Mouse (Mus musculus) liver, postnatal 0 days (tissue): ENCODE data around the gene Cep128. TPM values are rescaled to one million over a fixed set of nuclear protein-coding genes. Genes with fewer than 3 reads are reported as not detected.

ENCODE experiments used
- ATAC-seq: fragments of 200-750 bp; cut with Nextera tagmentation; 2 replicates; pipeline ENCODE4 v1.8.0; 2017; ENCODE audit warnings: mild to moderate bottlenecking, moderate library complexity
- DNase-seq: peaks from one replicate; pipeline ENCODE4 v3.0.0-alpha.2; 2016
- H3K27ac ChIP-seq: fragments of 300-500 bp; sonication (generic); 2 replicates; pipeline ENCODE4 v1.5.1; 2014; ENCODE audit warnings: antibody characterized with exemption, moderate library complexity, mild to moderate bottlenecking, low read depth
- H3K27me3 ChIP-seq: fragments of 300-500 bp; sonication (generic); 2 replicates; pipeline ENCODE4 v1.6.1; 2014; ENCODE audit warnings: low read length, control low read depth, mixed read lengths; ENCODE audit not compliant: insufficient read depth
- H3K36me3 ChIP-seq: fragments of 300-500 bp; sonication (generic); replicated peaks from 2 replicates; pipeline ENCODE4 v1.6.1; 2014; ENCODE audit warnings: mild to moderate bottlenecking, control low read depth, low read length, moderate library complexity, mixed read lengths; ENCODE audit not compliant: insufficient read depth
- H3K4me1 ChIP-seq: fragments of 300-500 bp; sonication (generic); 2 replicates; pipeline ENCODE4 v1.6.1; 2014; ENCODE audit warnings: antibody characterized with exemption, mild to moderate bottlenecking, control low read depth; ENCODE audit not compliant: insufficient read depth
- H3K4me2 ChIP-seq: fragments of 300-500 bp; sonication (generic); 2 replicates; pipeline ENCODE4 v1.6.1; 2014; ENCODE audit warnings: low read depth, mild to moderate bottlenecking, low read length, moderate library complexity, mixed read lengths
- H3K4me3 ChIP-seq: fragments of 300-500 bp; sonication (generic); 2 replicates; pipeline ENCODE4 v1.5.1; 2014; ENCODE audit warnings: low read depth, low read length
- H3K9ac ChIP-seq: fragments of 300-500 bp; sonication (generic); replicated peaks from 2 replicates; pipeline ENCODE4 v1.6.1; 2014; ENCODE audit warnings: mild to moderate bottlenecking, moderate library complexity
- H3K9me3 ChIP-seq: fragments of 300-500 bp; sonication (generic); 2 replicates; pipeline ENCODE4 v1.6.1; 2016; ENCODE audit warnings: mild to moderate bottlenecking, control low read depth, low read length, mixed read lengths
- CTCF ChIP-seq: sonication (generic); IDR thresholded peaks from 2 replicates; pipeline ENCODE4 v1.5.1; 2016; ENCODE audit warnings: antibody characterized with exemption, low read depth
- EP300 ChIP-seq: IDR thresholded peaks from 2 replicates; pipeline ENCODE4 v1.6.1; 2016; ENCODE audit warnings: antibody characterized with exemption, low read depth, mild to moderate bottlenecking
- WGBS: fragments of 180-500 bp; shearing (Covaris S2); extraction: QIAGEN DNeasy Blood & Tissue Kit; methylation state at CpG from one replicate; pipeline ENCODE4 v1.1.7; 2014; ENCODE audit not compliant: insufficient replicate concordance; 5-methylcytosine and 5-hydroxymethylcytosine counted together
- polyA plus RNA-seq: library from polyadenylated mRNA; unstranded; fragments of >200 nt; fragmentation: Nextera tagmentation; extraction: Ambion mirVana; gene quantifications from 2 replicates; pipeline ENCODE4 v1.2.1, GENCODE M21; 2015

Cep128 gene
- 3.1 and 3.7 TPM in 2 replicates for polyA plus RNA-seq

DNA sequence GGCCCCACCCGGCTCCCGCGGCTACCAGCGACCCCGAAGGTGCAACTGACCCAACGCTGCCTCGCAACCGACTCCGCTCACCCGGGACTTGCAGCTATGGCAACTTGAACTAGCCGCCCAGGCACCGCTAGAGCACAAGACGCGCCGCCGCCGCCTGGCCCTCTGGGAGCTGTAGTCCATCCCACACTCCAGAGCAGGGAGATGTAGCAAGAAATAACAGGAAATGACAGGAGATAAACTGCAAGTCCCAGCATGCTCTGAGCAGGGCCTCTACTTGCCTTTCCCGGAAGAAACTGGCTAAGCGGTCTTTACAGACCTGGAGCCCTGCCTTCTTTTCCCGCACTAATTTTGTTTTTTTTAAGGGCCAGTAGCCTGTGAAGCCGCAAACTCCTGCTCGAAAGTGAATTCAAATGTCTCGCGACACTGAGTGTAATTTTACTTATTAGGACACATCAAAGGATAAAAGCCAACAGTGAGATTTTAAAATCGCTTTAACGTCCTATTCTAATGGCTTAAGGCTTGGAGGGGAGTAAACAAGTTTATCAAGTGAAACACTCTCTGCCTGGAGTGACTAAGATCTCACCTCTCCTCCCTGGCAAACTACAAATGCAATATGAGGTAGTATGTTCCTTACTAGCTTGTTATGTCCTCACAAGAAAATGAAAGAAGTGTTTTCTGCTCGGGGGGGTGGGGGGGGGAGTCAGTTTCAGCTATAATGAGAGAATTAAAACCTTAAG, at the start of gene Cep128, which contains the start of gene Tshr:
TSS of gene Cep128 (minus strand) at position 129 of the 737 bp plus-strand sequence.
TSS of gene Tshr (plus strand) at position 283 of the 737 bp plus-strand sequence.
- Histone ChIP-seq H3K27ac (peak within 1 kb of the TSS; percentile 74), H3K4me1 (peaks cover 5% of the 10 kb centered on the region; the same call in 1 of the 2 replicates), H3K4me2 (peak within 1 kb of the TSS; percentile 96), H3K9me3 (no peaks in the 10 kb centered on the region), H3K27me3 (no peaks in the 10 kb centered on the region), H3K9ac (peak within 1 kb of the TSS; percentile 71), H3K36me3 (peaks cover 7% of the 10 kb centered on the region), H3K4me3 (peak within 1 kb of the TSS; percentile 88)
- under 1% methylated on average over 27 of the region's 27 CpGs for WGBS
- TF ChIP-seq EP300 (peak; percentile 42), CTCF (no peak)
- peak; percentile 95 for DNase-seq
- peak; percentile 100 for ATAC-seq

DNA sequence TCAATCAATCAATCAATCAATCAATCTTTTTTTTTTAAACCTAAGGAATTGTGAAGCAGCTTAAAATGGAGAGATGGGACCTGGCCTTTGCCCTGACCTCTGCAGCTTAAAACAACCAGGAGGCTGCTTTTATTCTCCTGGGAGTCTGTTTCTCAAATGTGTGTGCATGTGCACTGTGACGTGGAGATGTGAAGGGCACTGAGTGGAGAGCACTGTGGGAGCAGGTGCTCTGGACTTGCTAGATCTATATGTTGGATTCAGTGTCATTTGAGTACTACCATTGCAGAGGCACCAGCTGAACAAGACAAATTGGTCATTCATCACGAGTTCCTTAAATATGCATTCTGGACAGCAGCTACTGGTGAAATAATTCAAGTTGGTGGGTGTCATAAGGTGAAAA, 42.9 kb upstream of the Cep128 start:
- H3K4me3 ChIP-seq = no peak overlapping the region
- H3K9ac ChIP-seq = no peak overlapping the region
- ATAC-seq = no peak
- H3K9me3 ChIP-seq = no peaks in the 10 kb centered on the region
- H3K4me2 ChIP-seq = no peak overlapping the region
- no peaks in the 10 kb centered on the region for H3K27me3 ChIP-seq
- DNase-seq = no peak
- TF ChIP-seq CTCF = no peak
- TF ChIP-seq EP300 = no peak
- H3K4me1 ChIP-seq = no peaks in the 10 kb centered on the region
- WGBS = 61% methylated on average over 2 of the region's 2 CpGs
- H3K36me3 ChIP-seq = no peaks in the 10 kb centered on the region
- H3K27ac ChIP-seq = no peak overlapping the region

DNA sequence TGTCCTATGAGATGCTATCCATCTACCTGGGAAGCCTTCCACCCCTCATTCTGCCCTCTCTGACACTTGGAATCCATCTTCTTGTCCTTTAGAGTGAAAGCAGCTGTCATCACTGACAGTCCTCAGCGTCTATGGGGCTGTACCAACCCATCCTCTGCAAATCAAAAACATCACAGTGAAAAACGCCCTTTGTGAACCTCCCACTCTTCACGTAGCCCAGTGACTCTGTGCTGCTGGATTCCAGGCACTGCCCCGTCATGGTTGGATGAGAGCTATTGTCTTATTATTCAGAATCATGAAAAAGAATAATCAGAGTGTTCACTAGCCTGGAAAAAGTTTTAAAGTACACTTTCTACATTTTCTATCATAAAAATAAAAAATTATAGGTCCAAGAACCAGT, 42.3 kb upstream of the Cep128 start:
- Histone ChIP-seq H3K9me3 (no peaks in the 10 kb centered on the region), H3K27me3 (no peaks in the 10 kb centered on the region), H3K36me3 (no peaks in the 10 kb centered on the region), H3K4me2 (no peak overlapping the region), H3K9ac (no peak overlapping the region), H3K4me3 (no peak overlapping the region), H3K27ac (no peak overlapping the region), H3K4me1 (no peaks in the 10 kb centered on the region)
- no peak for TF ChIP-seq EP300
- 61% methylated on average over 4 of the region's 4 CpGs for WGBS
- DNase-seq (no peak), ATAC-seq (no peak)

DNA sequence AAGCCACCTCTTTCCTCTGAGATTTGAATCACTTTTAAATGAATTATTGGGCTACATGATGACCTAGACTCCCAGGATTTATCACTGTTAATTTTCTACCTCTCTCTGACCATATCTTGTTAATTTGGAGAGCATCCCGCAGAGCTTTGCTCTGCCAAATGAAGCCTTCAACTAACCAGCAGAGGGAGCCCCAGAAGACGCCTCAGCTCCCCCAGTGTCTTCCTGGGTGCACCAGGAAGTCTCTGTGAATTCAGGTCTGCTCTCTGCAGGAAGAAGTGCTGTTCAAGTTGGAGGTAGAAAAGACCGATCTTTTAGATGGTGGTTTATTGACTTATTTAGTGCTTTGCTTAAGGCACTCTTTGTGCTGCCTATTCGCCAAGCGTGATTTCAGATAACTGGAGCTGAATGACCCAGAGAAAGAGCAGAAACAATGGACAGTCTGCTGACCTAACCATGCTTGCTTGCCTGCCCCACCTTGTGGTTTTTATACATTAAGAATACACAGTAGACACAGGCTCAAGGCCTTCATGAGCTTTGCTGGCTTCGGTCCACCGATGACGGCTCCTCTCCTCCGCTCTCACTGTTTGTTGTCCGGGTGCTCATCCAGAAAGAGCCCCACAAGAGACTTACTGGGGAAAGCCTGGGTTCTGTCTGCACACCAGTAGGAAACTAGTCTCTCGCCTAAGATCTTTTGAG, 39.1 kb upstream of the Cep128 start:
- no peaks in the 10 kb centered on the region for H3K36me3 ChIP-seq
- ATAC-seq = no peak
- no peaks in the 10 kb centered on the region for H3K9me3 ChIP-seq
- no peaks in the 10 kb centered on the region for H3K4me1 ChIP-seq
- H3K4me3 ChIP-seq = no peak overlapping the region
- no peak overlapping the region for H3K9ac ChIP-seq
- H3K27me3 ChIP-seq = no peaks in the 10 kb centered on the region
- peak; percentile 67 for TF ChIP-seq CTCF
- TF ChIP-seq EP300 = no peak
- WGBS = 68% methylated on average over 11 of the region's 11 CpGs
- no peak overlapping the region for H3K27ac ChIP-seq
- peak; percentile 38 for DNase-seq
- H3K4me2 ChIP-seq = no peak overlapping the region

DNA sequence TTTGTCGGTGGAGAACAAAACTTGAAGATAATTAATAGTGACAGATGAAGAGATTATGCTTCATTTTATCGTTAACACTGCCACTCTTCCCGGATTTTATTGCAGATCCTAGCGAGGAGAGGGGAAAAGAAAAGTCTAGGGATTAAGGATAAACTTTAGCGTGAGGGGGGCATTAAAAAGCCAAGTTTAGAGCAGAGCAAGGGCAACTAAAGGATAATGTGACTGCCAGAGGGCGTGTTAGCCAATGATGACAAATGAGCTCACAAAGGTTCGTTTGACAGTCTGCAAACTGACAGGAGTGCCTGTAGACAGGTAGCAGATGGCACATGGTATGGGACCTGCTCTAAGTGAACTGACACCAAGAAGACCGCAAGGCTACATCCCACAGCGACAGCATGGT, 37.1 kb upstream of the Cep128 start:
- H3K4me3 ChIP-seq = no peak overlapping the region
- 67% methylated on average over 9 of the region's 9 CpGs for WGBS
- H3K9ac ChIP-seq = no peak overlapping the region
- no peaks in the 10 kb centered on the region for H3K4me1 ChIP-seq
- no peak for TF ChIP-seq CTCF
- TF ChIP-seq EP300 = no peak
- ATAC-seq (no peak), DNase-seq (no peak)
- H3K9me3 ChIP-seq = no peaks in the 10 kb centered on the region
- no peak overlapping the region for H3K27ac ChIP-seq
- H3K36me3 ChIP-seq = no peaks in the 10 kb centered on the region
- H3K27me3 ChIP-seq = no peaks in the 10 kb centered on the region
- H3K4me2 ChIP-seq = no peak overlapping the region

DNA sequence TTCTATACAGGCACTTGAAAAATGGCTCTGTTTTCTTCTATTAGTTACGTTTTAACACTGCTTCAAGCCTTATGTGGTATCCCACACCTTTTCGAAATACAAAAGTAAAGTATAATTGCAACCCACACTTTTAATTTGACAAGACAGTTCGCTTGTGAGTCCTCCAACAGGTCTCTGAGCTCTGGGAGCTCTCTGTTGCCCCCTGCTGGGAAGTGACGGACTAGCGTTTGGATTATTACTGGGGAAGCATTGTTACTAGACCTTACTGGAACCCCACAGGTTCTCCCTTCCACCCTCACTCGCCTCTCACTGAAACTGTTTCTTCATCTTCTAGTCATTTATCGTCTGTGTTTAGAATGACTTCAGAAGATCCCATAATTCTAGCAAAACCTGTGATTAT, 34.6 kb upstream of the Cep128 start:
- H3K27ac ChIP-seq = no peak overlapping the region
- no peaks in the 10 kb centered on the region for H3K9me3 ChIP-seq
- H3K36me3 ChIP-seq = no peaks in the 10 kb centered on the region
- 44% methylated on average over 7 of the region's 7 CpGs for WGBS
- ATAC-seq (no peak), DNase-seq (peak; percentile 72)
- no peaks in the 10 kb centered on the region for H3K27me3 ChIP-seq
- H3K4me2 ChIP-seq = no peak overlapping the region
- H3K9ac ChIP-seq = no peak overlapping the region
- H3K4me1 ChIP-seq = no peaks in the 10 kb centered on the region
- H3K4me3 ChIP-seq = no peak overlapping the region
- TF ChIP-seq EP300 = no peak
- TF ChIP-seq CTCF = peak; percentile 78
